Mouse (Mus musculus) hindbrain, embryonic 11.5 days (tissue): ENCODE results near the gene Cecr2. TPM values are rescaled to one million over a fixed set of nuclear protein-coding genes. Genes with fewer than 3 reads are reported as not detected.
A peak's percentile ranks its signal among the peaks of the same experiment; 100 is the strongest.

Source experiments
- ATAC-seq: fragments of 200-750 bp; cut with Nextera tagmentation; 2 replicates; pipeline ENCODE4 v1.8.0; 2017; ENCODE audit warnings: mild to moderate bottlenecking, moderate TSS enrichment, moderate library complexity; ENCODE audit not compliant: low FRiP score
- DNase-seq: peaks from one replicate; pipeline ENCODE4 v3.0.0-alpha.2; 2015; ENCODE audit warnings: low spot score
- H3K27ac ChIP-seq: fragments of 300-500 bp; sonication (generic); 2 replicates; pipeline ENCODE4 v1.5.1; 2014; ENCODE audit warnings: mild to moderate bottlenecking, low read depth, low read length
- H3K27me3 ChIP-seq: fragments of 300-500 bp; sonication (generic); 2 replicates; pipeline ENCODE4 v1.6.1; 2014; ENCODE audit warnings: mild to moderate bottlenecking, low read length, moderate library complexity, mixed read lengths; ENCODE audit not compliant: control insufficient read depth, insufficient read depth
- H3K36me3 ChIP-seq: fragments of 300-500 bp; sonication (generic); 2 replicates; pipeline ENCODE4 v1.6.1; 2014; ENCODE audit warnings: mild to moderate bottlenecking, low read length, moderate library complexity, mixed read lengths; ENCODE audit not compliant: control insufficient read depth, insufficient read depth
- H3K4me1 ChIP-seq: fragments of 300-500 bp; sonication (generic); replicated peaks from 2 replicates; pipeline ENCODE4 v1.6.1; 2014; ENCODE audit warnings: low read length, mixed read lengths; ENCODE audit not compliant: control insufficient read depth, insufficient read depth
- H3K4me2 ChIP-seq: fragments of 300-500 bp; sonication (generic); replicated peaks from 2 replicates; pipeline ENCODE4 v1.6.1; 2014; ENCODE audit warnings: mild to moderate bottlenecking, low read depth, low read length
- H3K4me3 ChIP-seq: fragments of 300-500 bp; sonication (generic); 2 replicates; pipeline ENCODE4 v1.5.1; 2014; ENCODE audit warnings: low read depth, low read length
- H3K9ac ChIP-seq: fragments of 300-500 bp; sonication (generic); 2 replicates; pipeline ENCODE4 v1.6.1; 2014; ENCODE audit warnings: low read depth, low read length
- H3K9me3 ChIP-seq: fragments of 300-500 bp; sonication (generic); 2 replicates; pipeline ENCODE4 v1.6.1; 2016; ENCODE audit warnings: low read length; ENCODE audit not compliant: control insufficient read depth
- WGBS: fragments of 180-500 bp; shearing (Covaris S2); extraction: QIAGEN DNeasy Blood & Tissue Kit; methylation state at CpG from one replicate; pipeline ENCODE4 v1.1.7; 2014; 5-methylcytosine and 5-hydroxymethylcytosine counted together
- polyA plus RNA-seq: library from polyadenylated mRNA; unstranded; fragments of >200 nt; fragmentation: Nextera tagmentation; extraction: Ambion mirVana; gene quantifications from 2 replicates; pipeline ENCODE4 v1.2.1, GENCODE M21; 2014

Cecr2 gene
- polyA plus RNA-seq, 1 experiment from 2014 or later, result 27.7 TPM

DNA sequence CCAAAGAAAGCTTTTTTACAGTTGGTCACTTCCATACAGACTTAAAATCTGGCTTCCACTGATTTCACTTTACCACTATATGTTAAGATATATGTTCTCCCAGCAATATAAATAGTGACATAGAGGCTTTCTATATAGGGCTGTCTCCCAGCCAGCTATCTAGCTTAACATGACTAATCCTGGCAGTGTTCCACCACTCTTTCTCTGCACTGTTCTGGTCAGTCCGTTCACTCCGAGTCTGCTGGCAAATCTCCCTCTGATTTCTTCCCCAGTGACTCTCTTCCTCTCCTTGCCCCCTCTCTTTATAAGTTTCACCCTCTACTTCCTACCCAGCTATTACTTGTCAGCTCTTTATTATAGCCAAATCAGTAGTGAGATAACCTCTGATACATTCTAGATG is 59.8 kb downstream of the Cecr2 start:
- Histone ChIP-seq H3K4me1 (no peaks in the 10 kb centered on the region), H3K36me3 (no peaks in the 10 kb centered on the region), H3K27me3 (no peaks in the 10 kb centered on the region), H3K4me2 (no peak overlapping the region), H3K9ac (no peak overlapping the region), H3K4me3 (no peak overlapping the region), H3K9me3 (no peaks in the 10 kb centered on the region), H3K27ac (no peak overlapping the region)
- DNase-seq, result no peak
- 94% methylated on average over 2 of the region's 2 CpGs for WGBS
- no peak for ATAC-seq

DNA sequence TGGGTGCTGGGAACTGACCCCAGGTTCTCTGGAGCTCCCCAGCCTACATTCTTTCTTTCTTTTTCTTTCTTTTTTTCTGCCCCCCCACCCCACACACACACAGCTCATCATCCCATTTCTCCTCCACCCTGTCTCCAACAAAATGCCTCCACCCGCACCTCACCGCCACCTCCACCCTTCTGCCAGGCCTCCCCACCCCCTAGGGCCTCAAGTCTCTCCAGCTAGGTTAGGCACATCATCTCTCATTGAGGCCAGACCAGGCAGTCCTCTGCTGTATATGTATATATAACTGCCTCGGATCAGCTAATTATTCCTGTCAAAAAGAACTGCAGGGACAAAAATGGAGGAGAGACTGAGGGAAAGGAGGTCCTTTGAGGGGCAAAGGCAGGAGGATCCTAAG is 69.8 kb downstream of the Cecr2 start:
- H3K4me1 ChIP-seq, result no peaks in the 10 kb centered on the region
- no peaks in the 10 kb centered on the region for H3K9me3 ChIP-seq
- H3K4me3 ChIP-seq, result no peak overlapping the region
- H3K4me2 ChIP-seq, result no peak overlapping the region
- H3K27ac ChIP-seq, result no peak overlapping the region
- no peaks in the 10 kb centered on the region for H3K27me3 ChIP-seq
- WGBS, result 81% methylated on average over 3 of the region's 3 CpGs
- H3K36me3 ChIP-seq, result no peaks in the 10 kb centered on the region
- ATAC-seq (0 out of 2 replicates have a peak, but pooled peaks have one; percentile 27), DNase-seq (no peak)
- H3K9ac ChIP-seq, result no peak overlapping the region

DNA sequence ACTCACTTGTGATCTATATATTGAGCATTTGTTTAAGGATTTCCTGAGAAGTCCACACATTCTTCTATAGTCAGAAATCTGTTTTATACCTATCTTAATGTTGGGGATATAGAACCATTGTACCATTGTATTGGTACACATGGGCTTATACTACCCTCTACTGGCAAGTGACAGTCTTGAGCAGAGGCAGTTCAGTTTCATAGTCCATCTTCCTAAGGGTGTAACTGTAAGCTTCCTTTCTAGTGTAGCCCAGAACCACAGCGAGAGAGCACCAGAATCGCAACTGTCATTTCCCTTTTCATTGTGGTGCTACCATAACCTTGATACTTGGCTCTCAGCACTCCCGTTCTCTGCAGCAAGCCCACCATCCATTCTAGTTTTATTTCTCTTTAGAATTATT is 70.4 kb downstream of the Cecr2 start:
- Histone ChIP-seq H3K9me3 (no peaks in the 10 kb centered on the region), H3K36me3 (no peaks in the 10 kb centered on the region), H3K27ac (no peak overlapping the region), H3K9ac (no peak overlapping the region), H3K4me3 (no peak overlapping the region), H3K4me1 (no peaks in the 10 kb centered on the region), H3K27me3 (no peaks in the 10 kb centered on the region), H3K4me2 (no peak overlapping the region)
- 91% methylated on average over 3 of the region's 3 CpGs for WGBS
- DNase-seq (peak; percentile 58), ATAC-seq (peak; percentile 59; the same call in 1 of the 2 replicates)

DNA sequence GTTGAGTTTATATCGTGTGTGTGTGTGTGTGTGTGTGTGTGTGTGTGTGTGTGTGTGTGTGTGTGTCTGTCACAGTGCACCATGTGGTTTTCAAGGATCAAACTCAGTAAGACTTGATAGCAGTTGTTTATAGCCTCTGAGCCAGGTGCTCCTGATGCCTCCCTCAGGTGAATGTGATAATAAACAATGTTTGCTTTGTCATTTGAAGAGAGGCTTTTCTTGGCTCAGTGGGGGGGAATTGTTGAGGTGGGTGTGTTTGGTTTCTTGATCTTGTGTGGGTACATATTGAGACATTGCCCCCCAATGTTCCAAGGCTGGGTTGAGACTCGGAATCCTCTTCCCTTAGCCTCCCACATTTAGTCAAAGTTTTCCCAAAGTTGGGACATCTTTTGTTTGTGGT is 77.0 kb downstream of the Cecr2 start:
- H3K4me3 ChIP-seq, result no peak overlapping the region
- no peak overlapping the region for H3K27ac ChIP-seq
- H3K9ac ChIP-seq, result no peak overlapping the region
- H3K4me2 ChIP-seq, result no peak overlapping the region
- no peaks in the 10 kb centered on the region for H3K9me3 ChIP-seq
- ATAC-seq (no peak), DNase-seq (no peak)
- H3K27me3 ChIP-seq, result no peaks in the 10 kb centered on the region
- H3K36me3 ChIP-seq, result no peaks in the 10 kb centered on the region
- H3K4me1 ChIP-seq, result no peaks in the 10 kb centered on the region
- WGBS, result 79% methylated on average over 2 of the region's 2 CpGs

DNA sequence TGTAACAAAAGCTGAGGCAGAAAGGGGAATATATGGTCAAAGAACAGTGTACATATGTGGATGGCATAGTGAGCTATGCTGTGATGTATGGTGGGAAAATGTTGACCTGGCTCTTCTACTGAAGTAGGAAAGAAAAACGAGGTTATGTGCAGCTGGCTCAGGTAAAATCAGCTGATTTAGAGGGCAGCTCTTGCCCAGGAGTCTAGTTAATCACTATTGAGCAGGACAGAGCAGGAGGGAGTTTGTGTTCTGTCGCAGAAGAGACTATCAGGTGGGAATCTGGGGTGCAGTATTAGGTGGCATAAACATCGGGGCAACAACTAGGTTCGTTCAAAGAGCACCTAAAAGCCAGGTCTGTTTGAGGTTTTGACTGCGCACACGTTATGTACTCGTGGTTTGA is 78.1 kb downstream of the Cecr2 start:
- H3K4me3 ChIP-seq, result no peak overlapping the region
- ATAC-seq (no peak), DNase-seq (no peak)
- H3K9me3 ChIP-seq, result no peaks in the 10 kb centered on the region
- H3K27ac ChIP-seq, result no peak overlapping the region
- no peaks in the 10 kb centered on the region for H3K4me1 ChIP-seq
- no peak overlapping the region for H3K9ac ChIP-seq
- WGBS, result 92% methylated on average over 7 of the region's 7 CpGs
- H3K27me3 ChIP-seq, result no peaks in the 10 kb centered on the region
- no peak overlapping the region for H3K4me2 ChIP-seq
- no peaks in the 10 kb centered on the region for H3K36me3 ChIP-seq

DNA sequence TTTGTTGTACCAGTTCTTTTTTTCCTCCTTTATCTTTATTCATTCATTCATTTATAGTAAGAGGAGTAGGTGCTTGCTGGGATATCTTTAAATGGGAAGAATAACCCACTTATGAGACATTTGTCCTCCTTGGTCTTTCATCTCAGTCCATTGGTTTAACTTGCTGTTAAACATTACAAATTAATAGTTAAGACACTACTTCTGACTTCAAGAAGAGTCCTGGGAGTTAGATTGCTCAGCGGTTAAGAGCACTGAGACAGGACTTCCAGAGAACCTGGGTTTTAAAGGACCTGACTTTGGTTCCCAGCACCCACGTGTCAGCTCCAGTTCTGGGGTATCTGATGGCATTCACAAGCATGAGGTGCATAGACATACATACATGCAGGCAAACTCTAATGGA is 80.2 kb downstream of the Cecr2 start:
- Histone ChIP-seq H3K27ac (no peak overlapping the region), H3K4me3 (no peak overlapping the region), H3K36me3 (no peaks in the 10 kb centered on the region; the same call in 1 of the 2 replicates), H3K27me3 (no peaks in the 10 kb centered on the region), H3K4me2 (no peak overlapping the region), H3K4me1 (no peaks in the 10 kb centered on the region), H3K9me3 (no peaks in the 10 kb centered on the region), H3K9ac (no peak overlapping the region)
- WGBS, result 94% methylated on average over 2 of the region's 2 CpGs
- DNase-seq (no peak), ATAC-seq (no peak)

DNA sequence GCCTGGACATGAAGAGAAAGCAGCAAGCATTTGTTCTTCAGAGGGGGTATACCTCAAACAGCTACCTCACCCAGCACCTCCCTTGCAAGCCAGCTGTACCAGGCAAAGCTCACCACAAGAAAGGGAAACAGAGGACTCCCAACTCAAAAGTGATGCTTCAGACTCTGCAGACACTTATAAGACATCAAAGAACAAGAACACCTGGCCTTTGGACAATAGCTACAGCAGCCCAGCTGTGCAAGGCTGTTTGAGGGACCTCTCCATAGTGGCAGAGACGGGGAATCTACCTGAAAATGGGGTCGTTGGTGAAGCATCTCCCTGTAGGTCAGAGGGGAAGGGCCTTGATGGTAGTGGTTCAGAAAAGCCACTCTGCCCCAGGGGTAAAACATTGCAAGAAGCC is 95.0 kb downstream of the Cecr2 start:
- no peak overlapping the region for H3K27ac ChIP-seq
- H3K9ac ChIP-seq, result no peak overlapping the region
- no peak for ATAC-seq
- no peaks in the 10 kb centered on the region for H3K9me3 ChIP-seq
- 91% methylated on average over 2 of the region's 2 CpGs for WGBS
- no peaks in the 10 kb centered on the region for H3K27me3 ChIP-seq
- peaks cover 15% of the 10 kb centered on the region for H3K36me3 ChIP-seq
- H3K4me1 ChIP-seq, result no peaks in the 10 kb centered on the region
- DNase-seq, result no peak
- H3K4me3 ChIP-seq, result no peak overlapping the region
- H3K4me2 ChIP-seq, result no peak overlapping the region

DNA sequence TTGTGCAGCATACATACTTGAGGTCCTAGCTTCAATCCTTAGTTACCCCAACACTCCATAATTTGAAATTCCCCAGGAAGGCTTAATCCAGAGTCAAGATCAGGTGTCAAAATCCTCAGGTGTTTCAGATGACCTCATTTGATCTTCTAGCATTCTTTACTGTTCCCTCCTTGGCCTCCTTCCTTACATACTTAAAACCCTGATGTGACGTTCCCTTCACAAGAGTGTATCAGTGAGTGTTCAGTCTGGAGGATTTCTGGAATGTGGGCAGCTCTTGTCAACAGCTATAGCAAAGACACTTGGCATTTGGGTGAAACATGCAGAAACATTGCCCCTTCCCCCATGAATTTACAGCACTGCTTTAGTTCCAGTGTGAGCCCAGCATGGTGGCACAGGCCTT is 103.8 kb downstream of the Cecr2 start:
- H3K27me3 ChIP-seq, result no peaks in the 10 kb centered on the region
- no peak overlapping the region for H3K4me3 ChIP-seq
- ATAC-seq (no peak), DNase-seq (no peak)
- no peaks in the 10 kb centered on the region for H3K4me1 ChIP-seq
- H3K36me3 ChIP-seq, result no peaks in the 10 kb centered on the region
- WGBS, result 89% methylated on average over 1 of the region's 1 CpGs
- no peaks in the 10 kb centered on the region for H3K9me3 ChIP-seq
- H3K9ac ChIP-seq, result no peak overlapping the region
- H3K27ac ChIP-seq, result no peak overlapping the region
- H3K4me2 ChIP-seq, result no peak overlapping the region

DNA sequence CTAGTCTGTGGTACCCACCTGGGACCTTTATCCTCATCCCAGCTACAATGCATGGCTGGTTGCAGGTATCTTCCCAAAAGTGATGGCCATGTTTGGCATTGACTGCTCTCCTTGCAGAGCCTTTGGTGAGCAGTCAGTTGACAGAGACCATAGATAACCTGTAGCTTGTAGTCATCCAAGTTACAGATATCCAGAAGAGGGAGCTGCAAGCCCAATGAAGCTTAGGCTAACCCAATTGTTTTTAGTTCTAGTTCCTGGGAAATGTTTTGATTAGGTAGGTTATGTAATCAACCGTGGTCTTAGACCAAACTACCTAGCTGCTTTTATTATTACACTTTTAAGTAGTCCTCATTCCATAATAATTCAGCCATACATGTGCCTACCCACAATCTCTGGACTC is 105.2 kb downstream of the Cecr2 start:
- ATAC-seq, result no peak
- DNase-seq, result no peak
- H3K4me2 ChIP-seq, result no peak overlapping the region
- H3K36me3 ChIP-seq, result no peaks in the 10 kb centered on the region
- H3K27ac ChIP-seq, result no peak overlapping the region
- no peak overlapping the region for H3K9ac ChIP-seq
- H3K4me3 ChIP-seq, result no peak overlapping the region
- 82% methylated on average over 1 of the region's 1 CpGs for WGBS
- no peaks in the 10 kb centered on the region for H3K9me3 ChIP-seq
- H3K4me1 ChIP-seq, result no peaks in the 10 kb centered on the region
- H3K27me3 ChIP-seq, result no peaks in the 10 kb centered on the region
